Mouse (Mus musculus): ENCODE measurements around the gene Camta1. TPM values are rescaled to one million over a fixed set of nuclear protein-coding genes. Genes with fewer than 3 reads are reported as not detected.

Gene Camta1
- polyA plus RNA-seq, 1 experiment = 124 TPM

DNA sequence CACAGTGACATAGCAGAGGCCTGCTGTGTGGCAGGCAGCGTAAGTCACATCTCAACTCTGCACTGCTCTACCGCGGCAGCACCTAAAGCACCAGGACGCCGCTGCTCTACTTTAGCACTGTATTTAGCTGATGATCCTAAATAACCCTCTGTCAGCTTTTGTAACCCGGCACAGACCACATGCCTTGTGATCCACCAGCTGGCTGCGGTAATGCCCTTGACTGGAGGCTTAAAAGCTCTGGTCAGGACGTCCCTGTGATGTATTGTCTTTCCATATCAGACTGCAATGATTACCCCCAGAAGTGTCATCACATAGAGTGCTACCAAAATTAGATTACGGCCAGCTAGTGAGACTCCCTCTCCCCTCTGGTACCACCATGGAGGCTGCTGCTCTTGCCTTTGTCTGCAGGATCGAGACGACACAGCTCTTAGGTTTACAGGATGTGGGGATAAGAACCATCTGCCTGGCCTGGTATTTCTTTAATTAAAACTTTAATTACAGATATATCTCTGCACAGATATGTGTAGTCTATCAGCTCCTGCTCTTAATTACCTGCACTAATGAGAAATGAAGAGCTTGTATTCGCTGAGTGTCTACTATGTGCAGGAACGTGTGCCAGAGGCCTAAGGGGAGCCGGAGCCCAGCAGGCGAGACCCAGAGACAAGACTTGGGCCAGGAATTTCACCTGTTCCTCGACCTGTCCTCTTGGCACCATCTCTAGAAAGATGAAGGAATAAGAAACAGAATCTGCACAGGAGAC, 74.5 kb downstream of the Camta1 start:
- DNase-seq (ENCODE audit: extremely low spot score in 1 of 2, low spot score in 1 of 2) = no peak

DNA sequence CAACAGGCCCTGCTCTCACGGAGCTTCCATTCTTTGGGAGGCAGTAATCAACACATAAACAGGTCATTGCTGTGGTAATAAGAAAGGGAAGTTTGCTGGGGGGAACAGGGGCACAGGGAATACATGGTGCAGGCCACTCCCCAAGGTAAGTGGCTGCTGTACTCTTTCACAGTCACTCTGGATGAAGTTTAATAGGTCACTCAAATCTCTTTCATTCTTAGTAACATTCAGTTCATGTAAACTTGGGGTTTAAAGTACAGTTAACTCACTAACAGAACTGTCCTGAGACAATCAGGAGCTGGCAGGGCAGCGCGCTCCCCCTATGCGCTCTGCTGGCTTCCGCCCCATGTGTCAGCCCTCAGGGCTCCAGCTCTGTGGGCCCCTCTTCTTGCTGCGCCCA, 81.2 kb downstream of the Camta1 start:
- no peak for DNase-seq (ENCODE audit: extremely low spot score in 1 of 2, low spot score in 1 of 2)

DNA sequence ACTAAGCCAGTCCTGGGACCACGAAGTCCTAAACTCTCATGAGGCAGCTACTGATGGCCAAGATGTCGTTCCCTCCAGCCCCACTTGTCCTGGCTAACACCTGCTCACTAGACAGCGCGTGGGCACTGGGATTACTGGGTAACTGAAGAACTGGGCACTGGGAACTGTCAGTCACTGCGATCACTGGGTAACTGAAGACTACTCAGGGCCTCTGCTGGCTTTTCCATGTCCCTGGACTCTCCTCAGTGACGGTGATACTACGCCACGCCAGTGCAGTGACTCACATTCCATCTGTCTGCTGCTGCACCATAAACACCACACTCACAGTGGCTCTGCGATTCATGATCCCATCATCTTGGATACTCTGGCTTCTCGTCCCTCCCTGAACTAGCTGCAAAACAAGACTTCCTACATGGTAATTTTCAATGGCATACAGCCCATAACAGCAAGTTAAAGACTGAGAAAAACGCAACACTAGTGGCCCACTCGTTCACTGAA, 81.7 kb downstream of the Camta1 start:
- peak in 1 of 2 experiments; percentile 22 for DNase-seq (ENCODE audit: extremely low spot score in 1 of 2, low spot score in 1 of 2)

DNA sequence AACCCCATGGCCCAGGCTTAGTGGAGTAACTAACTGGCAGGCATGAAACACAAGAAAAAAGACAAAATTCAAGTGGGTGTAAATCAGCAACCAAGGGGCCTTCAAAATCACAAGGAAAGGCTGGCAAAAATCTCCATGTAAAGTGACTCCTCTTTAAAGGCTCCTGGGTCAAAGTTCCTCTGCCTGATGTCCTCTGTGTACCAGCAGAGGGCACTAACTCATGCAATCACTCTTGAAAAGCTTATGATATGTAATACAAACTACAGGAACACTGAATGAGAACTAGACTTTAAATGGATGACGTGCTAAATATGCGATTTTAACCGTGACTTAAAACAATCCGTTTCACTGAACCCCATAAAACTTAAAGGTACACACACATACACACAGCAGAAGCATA, 83.2 kb downstream of the Camta1 start:
- peak in 1 of 2 experiments; percentile 23 for DNase-seq (ENCODE audit: extremely low spot score in 1 of 2, low spot score in 1 of 2)

DNA sequence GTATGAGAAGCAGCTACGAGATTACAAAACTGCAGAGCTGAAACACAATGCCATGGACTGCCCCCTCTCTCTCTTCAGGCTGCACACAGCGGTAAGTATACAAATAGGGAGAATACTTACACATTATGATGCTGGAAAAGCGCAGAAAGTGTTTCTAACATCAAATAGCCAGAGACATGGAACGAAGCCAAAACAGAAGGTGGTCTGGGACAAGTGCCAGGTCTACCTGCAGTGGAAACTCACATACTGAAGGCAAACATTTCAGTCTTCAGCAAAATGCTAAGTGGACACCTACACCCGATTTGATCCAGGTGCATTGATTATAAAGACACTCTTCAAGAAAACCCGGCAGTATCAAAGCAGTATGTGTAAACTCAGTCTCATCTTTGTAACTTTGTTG, 84.2 kb downstream of the Camta1 start:
- no peak for DNase-seq (ENCODE audit: extremely low spot score in 1 of 2, low spot score in 1 of 2)

DNA sequence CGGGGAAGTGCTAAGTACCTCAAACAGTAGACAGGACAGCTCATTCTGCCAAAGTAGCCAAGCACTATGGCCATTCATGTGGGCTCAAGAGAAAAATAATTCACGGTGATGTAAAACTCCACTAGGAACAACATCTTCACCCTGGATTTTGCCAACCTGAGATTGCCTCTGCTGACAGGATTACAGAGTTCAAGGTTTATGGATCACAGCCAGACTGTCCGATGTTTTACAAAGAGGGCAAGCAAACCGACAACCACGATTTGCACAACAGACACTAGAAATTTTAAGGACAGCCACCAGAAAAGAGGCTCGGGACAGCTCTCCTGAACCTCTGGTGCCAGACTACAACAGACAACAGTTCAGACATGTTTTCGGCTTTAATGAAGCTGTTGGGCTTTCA, 86.2 kb downstream of the Camta1 start:
- DNase-seq (ENCODE audit: extremely low spot score in 1 of 2, low spot score in 1 of 2) = no peak

DNA sequence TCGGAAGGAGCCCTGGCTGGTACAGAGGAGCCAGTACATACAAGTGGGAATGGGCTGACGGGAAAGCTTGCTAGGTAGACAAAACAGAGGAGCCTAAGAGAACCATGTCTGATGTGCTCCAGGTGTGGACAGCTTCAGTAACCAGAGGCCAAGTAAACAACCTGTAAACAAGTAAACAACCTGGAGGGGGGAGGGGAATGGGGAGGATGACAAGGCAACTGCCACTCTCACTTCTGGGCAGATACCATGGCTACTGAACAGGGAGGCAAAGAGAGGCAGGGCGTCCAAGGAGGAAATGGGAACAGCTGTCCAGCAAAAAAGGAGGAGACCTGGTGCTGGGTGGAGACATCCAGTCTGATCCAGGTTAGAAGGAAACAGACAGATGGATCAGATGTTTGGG, 88.0 kb downstream of the Camta1 start:
- no peak for DNase-seq (ENCODE audit: extremely low spot score in 1 of 2, low spot score in 1 of 2)

DNA sequence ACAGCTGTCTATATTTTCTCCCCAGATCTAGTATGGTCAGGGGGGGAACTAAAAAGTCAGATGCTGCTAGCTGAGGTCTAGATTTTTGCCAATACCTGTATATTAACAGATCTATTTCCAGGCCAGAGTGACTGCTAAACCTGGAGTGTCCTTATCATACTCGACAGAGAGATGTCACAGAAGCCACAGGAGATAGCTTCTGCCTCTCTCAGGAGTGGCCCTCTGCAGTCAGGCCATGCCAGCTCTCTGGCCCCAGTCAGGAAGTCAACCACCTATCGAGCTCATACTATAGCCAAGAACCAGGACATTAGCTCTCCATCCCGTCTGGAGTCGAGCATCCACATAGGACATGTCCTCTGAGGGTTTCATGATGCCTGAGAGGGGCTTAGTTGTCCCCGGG, 88.7 kb downstream of the Camta1 start:
- no peak for DNase-seq (ENCODE audit: extremely low spot score in 1 of 2, low spot score in 1 of 2)

DNA sequence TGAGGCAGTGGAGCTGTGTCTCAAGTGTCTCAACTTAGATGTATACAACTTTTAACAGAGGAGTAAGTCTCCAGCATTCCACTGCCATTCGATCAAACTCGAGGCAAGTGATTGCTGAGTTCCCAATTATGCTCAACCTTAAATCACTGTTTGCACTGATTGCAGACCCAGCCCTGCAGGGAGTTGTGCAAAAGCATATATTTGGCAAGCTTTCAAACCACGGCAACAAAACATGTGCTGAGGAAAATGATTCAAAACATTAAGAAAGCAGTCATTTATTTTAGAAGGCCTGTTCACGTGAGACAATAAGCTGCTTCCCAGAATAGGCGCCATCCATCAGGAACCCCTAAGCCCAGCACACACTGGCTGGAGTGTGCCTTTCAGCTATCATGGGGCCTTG, 91.0 kb downstream of the Camta1 start:
- DNase-seq (ENCODE audit: extremely low spot score in 1 of 2, low spot score in 1 of 2) = no peak

DNA sequence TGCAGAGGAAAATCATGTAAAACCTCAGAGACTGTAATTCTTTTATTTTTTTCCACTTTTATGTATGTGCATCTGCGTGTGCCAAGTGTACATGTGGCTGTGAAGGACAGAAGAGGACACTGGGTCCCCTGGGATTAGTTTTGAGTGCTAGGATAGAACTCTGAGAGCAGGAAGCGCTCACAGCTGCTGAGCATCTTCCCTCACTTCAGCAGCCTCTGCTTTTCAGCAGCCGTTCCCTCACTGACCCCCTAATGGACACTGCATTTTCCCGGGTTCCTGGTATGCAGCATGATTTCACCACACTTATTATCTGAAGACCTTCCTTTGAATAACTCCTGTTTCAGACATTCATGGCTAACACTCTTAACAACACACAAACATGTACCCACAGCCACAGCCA, 93.9 kb downstream of the Camta1 start:
- DNase-seq (ENCODE audit: extremely low spot score in 1 of 2, low spot score in 1 of 2) = no peak

DNA sequence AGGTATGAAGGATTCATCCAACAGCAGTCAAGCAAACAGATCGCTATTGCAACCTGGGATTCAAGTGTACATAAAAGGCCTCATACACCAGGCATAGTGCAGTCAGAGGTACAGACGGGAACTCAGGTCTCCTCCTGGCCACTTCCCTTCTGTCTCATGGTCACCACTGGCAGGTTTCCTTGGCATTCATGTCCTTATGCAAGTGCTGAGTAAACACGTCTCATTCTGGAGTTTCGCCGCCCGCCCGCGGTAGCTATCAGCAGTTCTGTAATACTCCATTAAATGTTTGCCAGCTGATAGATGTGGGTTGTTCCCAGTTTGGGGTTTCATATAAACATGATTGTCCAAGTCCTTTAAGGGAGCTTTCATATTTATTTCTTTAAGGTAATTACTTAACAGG, 94.3 kb downstream of the Camta1 start:
- DNase-seq (ENCODE audit: extremely low spot score in 1 of 2, low spot score in 1 of 2) = no peak

DNA sequence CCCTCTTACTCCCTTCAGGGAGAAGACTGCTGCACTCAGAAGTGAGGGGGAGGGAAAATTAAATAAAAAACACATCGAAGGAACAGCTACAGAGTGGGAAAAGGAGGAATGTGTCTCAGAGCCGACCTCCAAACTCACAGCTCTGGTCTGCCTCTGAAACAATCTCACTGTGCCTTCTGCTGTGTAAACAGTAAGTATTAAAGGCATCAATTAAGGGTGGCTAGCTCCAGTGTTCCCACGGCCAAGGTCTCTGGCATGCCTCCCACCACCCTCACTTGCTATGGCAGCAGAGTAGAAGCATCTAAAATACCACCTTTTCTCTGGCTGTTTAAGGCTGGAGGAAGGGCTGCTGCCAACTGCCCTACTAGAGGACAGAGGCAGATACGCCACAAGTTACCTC, 96.3 kb downstream of the Camta1 start:
- DNase-seq (ENCODE audit: extremely low spot score in 1 of 2, low spot score in 1 of 2) = peak; percentile 31 to 47

DNA sequence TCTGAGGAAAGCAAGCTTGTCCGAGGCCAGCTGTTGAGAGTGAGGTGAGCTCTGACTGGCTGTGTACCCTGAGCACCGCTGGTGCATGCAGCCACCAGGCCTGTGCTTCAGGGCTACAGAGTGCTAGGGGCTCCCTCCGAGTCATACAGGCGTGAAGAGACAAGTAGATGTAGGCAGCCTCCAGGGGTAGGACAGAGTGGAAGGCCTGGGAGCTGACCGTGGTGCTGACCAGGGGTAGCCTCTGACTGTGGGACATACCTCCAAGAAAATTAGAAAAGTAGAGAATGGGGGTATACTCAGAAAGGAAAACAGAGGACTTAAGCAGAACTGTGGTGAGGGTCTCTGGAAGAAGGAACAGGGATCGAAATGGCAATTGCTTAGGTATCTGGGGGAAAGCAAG, 97.7 kb downstream of the Camta1 start:
- no peak for DNase-seq (ENCODE audit: extremely low spot score in 1 of 2, low spot score in 1 of 2)

DNA sequence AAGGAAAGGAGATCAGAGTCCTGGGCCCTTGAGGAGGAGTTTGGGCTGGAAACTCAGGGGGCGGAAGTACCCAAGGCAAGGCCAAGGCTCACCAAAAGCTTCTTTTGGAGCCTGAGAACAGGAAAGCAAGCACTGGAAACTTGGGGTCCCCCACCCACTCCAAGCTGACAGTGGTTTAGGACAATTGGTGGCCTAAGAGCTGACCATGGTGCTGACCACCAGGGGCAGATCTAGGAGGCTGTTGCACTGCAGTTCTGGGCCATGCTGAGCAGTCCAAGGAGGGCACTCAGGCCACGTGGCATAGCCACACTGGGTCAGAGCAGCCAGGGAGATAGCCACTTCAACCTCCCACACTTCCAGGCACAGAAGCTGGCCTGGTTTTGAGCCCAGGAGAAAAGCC, 102.6 kb downstream of the Camta1 start:
- no peak for DNase-seq (ENCODE audit: extremely low spot score in 1 of 2, low spot score in 1 of 2)

DNA sequence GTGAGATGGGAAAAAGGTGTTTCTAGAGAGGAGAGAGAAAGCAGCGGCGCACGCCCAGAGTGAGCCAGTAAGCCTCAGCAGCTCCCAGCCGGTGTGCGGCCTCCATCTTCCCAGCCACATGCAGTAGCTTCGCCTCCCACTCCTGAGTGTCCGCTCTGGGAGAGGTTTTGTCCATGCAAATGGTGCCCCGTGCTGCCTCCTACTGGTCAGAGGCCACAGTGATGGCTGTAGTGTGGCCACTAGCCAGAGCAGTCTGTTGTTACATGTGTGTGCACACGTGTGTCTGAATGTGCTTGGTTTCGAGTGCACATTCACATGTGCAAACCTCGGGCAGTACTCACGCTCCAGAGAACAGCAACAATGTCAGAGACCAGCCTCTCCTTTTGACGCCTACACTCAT, 103.3 kb downstream of the Camta1 start:
- DNase-seq (ENCODE audit: extremely low spot score in 1 of 2, low spot score in 1 of 2) = no peak

DNA sequence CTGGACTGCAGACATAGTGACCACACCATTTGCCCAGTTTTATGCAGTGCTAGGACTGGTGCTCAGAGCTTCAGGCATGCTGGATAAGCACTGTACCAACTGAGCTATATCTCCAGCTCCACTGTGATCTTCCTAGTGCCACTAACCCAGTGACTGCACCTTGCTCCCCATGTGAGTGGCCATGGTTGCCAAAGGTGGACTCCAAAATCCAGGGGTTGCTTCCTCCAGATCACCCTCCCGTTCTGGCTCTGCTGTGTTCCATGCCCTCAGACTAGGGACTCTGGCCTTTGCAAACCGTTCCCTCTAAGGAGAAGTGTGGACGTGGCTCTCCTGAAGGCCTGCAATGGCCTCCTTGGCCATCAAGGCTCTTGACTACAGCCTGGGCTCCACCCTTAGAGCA, 104.4 kb downstream of the Camta1 start:
- no peak for DNase-seq (ENCODE audit: extremely low spot score in 1 of 2, low spot score in 1 of 2)

DNA sequence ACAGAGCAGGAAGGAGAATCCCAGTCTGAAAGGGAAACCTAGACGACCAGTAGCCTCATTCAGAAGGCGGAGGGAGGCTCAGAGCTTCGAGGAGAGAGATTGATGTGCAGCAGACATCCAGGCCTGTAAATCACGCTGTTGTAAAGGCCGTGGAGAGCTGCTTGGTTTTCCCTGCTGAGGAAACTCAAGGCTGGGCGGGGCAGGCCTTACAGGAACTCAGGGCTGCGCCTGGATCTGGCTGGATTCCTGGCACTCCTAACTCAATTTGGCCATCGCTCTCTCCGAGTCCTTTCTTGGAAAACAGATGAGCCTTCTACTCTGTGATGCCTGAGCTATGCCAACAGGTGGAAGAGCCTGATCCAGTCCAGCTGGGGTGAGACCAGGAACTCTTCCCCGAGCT, 105.3 kb downstream of the Camta1 start:
- DNase-seq (ENCODE audit: extremely low spot score in 1 of 2, low spot score in 1 of 2) = no peak

DNA sequence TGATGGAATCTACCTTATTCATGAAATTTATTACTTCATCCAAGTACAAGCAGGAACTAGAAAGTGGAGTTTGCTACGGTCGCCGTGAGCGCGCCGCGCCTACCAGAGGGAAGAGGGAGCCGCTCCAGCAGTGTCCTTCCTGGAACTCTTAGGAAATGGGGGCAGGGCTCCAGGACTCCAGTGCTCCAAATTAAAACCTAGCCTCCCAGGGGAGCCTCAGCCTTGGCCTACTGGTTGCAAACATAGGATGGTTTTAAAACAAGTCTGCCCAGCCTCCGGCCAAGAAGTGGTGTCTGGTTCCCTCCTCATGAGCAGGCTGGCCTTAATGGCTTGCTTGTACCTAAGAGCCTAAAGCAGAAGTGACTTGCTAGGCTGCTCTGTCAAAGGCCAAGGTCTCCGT, 108.4 kb downstream of the Camta1 start:
- no peak for DNase-seq (ENCODE audit: extremely low spot score in 1 of 2, low spot score in 1 of 2)

DNA sequence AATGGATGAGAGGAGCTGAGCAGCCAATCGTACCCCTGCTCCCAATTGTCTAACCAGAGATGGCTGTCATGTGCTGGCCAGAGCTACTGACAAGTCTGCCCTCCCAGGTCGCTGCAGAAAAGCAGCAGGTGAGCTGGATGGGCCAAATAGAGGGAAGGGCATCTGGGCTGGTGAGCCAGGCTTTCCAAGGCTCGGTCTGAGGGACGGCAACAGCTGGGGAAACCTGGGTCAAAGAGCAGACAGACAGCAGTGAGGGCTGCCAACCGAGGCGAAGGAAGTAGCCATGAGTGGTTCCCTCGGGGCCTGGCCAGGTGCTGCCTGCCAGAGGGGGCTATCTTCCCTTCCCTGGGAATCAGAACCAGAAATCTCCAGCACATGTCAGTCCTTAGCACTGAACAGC, 109.1 kb downstream of the Camta1 start:
- DNase-seq (ENCODE audit: extremely low spot score in 1 of 2, low spot score in 1 of 2) = no peak

DNA sequence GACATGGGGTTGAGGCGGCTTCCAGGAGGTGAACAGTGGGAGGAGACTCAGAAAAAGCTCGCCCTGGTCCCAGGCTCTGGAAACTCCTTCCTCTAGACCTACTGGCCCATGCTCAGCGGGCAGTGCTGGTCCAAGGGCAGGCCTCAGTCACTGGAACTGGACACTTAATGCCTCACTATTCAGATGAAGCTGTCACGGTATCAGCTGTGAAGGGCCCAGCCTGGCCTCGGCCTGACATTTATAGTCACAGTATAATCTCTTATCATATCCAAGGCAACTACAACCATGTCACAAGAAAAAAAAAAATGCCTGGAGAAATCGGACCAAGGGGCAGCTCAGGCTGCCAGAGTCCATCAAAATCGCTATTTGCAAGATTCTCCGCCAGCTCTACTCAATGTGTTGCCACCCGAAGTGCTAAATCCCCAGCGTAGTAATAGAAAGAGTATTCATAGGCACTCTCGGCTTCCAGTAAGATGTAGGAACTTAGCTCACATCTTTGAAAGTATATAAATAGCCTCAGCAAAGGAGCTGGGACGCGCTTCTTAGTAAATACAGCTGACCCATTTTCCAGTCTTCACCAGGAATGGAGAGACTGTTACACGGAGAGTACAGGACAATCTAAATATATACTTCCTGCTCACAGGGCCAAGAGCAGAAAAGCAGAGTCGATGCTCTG, 110.3 kb downstream of the Camta1 start:
- peak in 1 of 2 experiments; percentile 53 for DNase-seq (ENCODE audit: extremely low spot score in 1 of 2, low spot score in 1 of 2)

DNA sequence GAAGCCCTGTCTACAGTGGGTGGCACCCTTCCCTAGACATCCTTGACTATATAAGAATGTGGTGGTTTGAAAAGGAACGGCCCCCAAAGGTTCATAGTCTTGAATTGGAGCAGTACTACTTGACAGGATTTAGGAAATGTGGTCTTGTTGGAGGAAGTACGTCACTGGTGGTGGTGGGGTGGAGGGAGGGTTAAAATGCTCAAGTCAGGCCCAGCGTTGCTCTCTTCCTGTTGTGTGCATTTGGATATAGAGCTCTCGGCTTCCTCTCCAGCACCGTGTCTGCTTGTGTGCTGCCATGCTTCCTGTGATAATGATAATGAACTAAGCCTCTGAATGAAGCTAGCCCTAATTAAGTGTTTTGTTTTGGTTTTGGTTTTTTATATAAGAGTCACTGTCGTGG, 114.0 kb downstream of the Camta1 start:
- no peak for DNase-seq (ENCODE audit: extremely low spot score in 1 of 2, low spot score in 1 of 2)

DNA sequence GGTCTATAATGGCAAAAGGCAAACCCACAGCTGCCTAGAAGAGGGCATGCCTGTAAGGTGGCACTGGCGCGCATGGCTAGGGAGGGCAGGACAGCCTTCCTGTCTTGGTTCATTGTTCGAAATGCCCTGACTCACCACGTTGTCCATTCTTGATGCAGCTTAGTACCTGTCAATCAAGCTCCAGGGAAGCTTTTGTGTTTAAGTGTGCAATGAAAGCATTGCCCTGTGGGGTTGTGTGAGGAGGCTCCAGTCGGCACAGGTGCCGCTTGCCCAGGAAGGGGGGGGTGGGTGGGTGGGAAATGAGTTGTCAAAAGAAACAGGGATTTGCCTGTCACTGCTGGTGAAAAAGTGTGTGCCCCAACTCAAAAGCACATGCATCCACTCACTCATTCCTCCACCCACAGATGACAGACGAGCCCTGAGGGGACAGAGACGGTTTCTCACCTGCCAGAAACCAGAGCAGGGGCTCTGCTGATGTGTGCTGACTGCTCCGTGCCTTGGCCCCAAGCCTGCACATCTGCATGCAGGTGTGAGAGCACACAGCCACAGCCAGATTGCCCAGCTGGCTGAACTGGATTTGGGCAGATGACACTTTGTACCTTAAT, 115.6 kb downstream of the Camta1 start:
- DNase-seq (ENCODE audit: extremely low spot score in 1 of 2, low spot score in 1 of 2) = no peak
